Mouse (Mus musculus) CH12.LX (cell line): ENCODE data around the gene Cttnbp2.

ENCODE experiments used
- CTCF ChIP-seq, 2 experiments: IDR thresholded peaks in 1 of 2; conservative IDR thresholded peaks in 1 of 2; 2 replicates each; pipeline ENCODE4 v1.5.1; 2011 to 2012; ENCODE audit warnings: low read depth in 2 of 2, low read length in 2 of 2, improper control_type of control experiment in 1 of 2, inconsistent platforms in 1 of 2, mild to moderate bottlenecking in 1 of 2, moderate library complexity in 1 of 2
- EP300 ChIP-seq: IDR thresholded peaks from 2 replicates; pipeline ENCODE4 v1.6.1; 2011; ENCODE audit warnings: low read length, improper control_type of control experiment
- HCFC1 ChIP-seq: IDR thresholded peaks from 2 replicates; pipeline ENCODE4 v1.6.1; 2012; ENCODE audit warnings: low read depth, mild to moderate bottlenecking, inconsistent platforms, low read length, improper control_type of control experiment
- POLR2A ChIP-seq: IDR thresholded peaks from 2 replicates; pipeline ENCODE4 v1.6.1; 2011; ENCODE audit warnings: low read depth, mild to moderate bottlenecking, improper control_type of control experiment, low read length
- POLR2AphosphoS2 ChIP-seq: IDR thresholded peaks from 2 replicates; pipeline ENCODE4 v1.6.1; 2011; ENCODE audit warnings: low read depth, low read length, improper control_type of control experiment

DNA sequence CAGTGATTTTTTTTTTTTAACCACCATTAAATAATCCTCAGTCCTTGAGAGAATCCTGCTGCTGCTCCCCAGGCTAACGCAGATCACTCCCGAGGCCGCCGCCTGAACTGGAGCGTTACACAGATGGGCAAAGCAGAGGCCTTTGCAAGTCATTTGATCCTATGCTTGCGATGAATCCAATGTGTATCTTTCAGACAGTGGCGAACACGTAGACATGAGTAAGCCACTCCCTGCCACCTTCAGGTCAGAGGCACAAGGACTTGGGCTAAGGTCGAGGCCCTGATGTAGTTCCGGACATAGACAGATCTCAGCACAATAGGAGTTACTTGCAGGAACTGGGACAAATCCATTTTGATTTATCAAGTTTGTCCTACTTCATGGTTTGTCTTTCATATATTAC is 49.0 kb downstream of the Cttnbp2 start:
- TF ChIP-seq CTCF (conservative IDR thresholded peaks at IDR 0.05 in 1 of 2, IDR thresholded peaks at IDR 0.05 in 1 of 2; ENCODE audit: low read depth in 2 of 2, low read length in 2 of 2), result no peak
- no peak for TF ChIP-seq POLR2A
- TF ChIP-seq HCFC1, result no peak
- TF ChIP-seq EP300, result no peak
- TF ChIP-seq POLR2AphosphoS2, result no peak
